Mouse (Mus musculus): ENCODE results near the gene Zp2.

DNA sequence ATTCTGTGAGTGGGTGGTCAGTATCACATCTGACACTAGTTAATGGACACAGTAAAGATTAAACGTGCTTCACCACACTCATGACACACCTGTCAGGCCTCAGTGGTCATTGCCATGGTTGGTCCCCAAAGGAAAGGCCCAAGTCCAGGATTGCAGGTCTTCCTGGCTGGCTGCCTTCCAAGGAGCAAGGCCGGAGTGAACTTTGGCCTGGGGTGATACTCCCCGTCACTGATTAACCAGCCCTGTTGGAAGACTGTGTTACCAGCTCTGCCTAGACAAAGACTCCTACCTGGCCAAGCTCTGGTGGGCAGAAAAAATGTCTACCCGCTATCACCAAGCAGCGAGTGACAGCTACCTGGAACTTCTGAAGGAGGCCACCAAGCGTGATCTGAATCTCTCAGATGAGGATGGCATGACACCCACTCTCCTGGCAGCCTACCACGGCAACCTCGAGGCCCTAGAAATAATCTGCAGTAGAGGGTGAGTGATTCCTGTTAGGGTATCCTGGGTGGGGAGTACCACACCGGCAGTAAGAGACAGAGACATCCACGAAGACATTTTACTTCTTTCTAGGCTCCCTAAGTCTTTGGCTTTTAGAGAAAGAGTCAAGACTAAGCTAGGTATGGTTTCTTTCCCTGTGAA lies 28.6 kb upstream of the Zp2 start, which contains the start of gene Anks4b:
- TF ChIP-seq CTCF (IDR thresholded peaks at IDR 0.05; ENCODE audit: borderline replicate concordance, extremely low read depth, insufficient read depth, insufficient read length) (no peak), POLR2A (IDR thresholded peaks at IDR 0.05; ENCODE audit: borderline replicate concordance, extremely low read depth, insufficient read depth, insufficient read length, poor library complexity, severe bottlenecking) (no peak)

Measured in brain, embryonic 14.5 days (tissue).